18 mouse cellular contexts compared by ENCODE assay signal in the genomic region with DNA sequence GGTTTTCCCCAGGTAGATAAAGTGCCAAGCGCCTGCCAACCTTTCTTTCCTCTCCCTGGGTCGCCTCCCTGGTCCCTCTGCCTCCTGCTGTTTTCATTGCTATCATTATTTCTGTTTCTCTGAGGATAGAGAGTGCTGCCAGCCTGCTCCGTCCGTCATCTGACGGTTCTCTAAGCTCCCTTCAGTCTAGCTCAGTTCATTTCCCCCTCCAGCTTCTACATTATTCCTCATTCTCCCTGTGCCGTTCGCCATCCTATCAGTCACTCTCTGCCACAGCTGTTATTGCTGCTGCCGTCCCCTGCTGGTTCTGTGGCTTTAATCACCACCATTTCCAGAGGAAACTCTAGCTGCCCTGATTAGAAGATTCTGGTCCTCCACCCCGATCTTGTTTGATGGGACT.
DNase-seq lines count a peak whose midpoint lies in the region; ATAC-seq and TF ChIP-seq lines count a peak whose summit lies in the region.
"Had no signal": no experiment of that assay in that cellular context is flagged by ENCODE, and none has a peak within 500 bp of the region (broad histone marks: within the 10 kb centered on the region; RNA-seq: fewer than 3 reads in every experiment).

No protein-coding gene starts in this region.

- TF ChIP-seq CTCF in lung, postnatal 0 days (IDR thresholded peaks at IDR 0.05): 0 out of 2 replicates have a peak, but pooled peaks have one; percentile 3

- no peak for DNase-seq in heart, adult 9 months (ENCODE audit: low spot score in 2 of 2)
- no peak for DNase-seq in lung, postnatal 0 days (ENCODE audit: low spot score)
- DNase-seq in lung, postnatal 10 days: no peak
- DNase-seq in kidney, postnatal 10 days: no peak
- DNase-seq: adrenal gland, postnatal 36 days; cerebellum, adult 8-10 months; kidney, adult 2 months; kidney, postnatal 25 days; lung, adult 2 months; right cerebral cortex, adult 18-20 months; thymus, postnatal 4 days had no signal

- TF ChIP-seq EP300 in lung, postnatal 0 days (IDR thresholded peaks at IDR 0.05): no peak

- no peaks in the 10 kb centered on the region for H3K9me3 ChIP-seq in heart, embryonic 13.5 days
- no peaks in the 10 kb centered on the region for H3K9me3 ChIP-seq in lung, postnatal 0 days (ENCODE audit: low read length)
- no peaks in the 10 kb centered on the region for H3K9me3 ChIP-seq in hindbrain, embryonic 15.5 days
- no peaks in the 10 kb centered on the region for H3K9me3 ChIP-seq in limb, embryonic 13.5 days
- H3K9me3 ChIP-seq: embryonic facial prominence, embryonic 15.5 days; forebrain, embryonic 10.5 days had no signal

- WGBS in heart, embryonic 13.5 days: 17% methylated on average over 9 of the region's 9 CpGs
- 23% methylated on average over 9 of the region's 9 CpGs for WGBS in lung, postnatal 0 days
- 17% methylated on average over 9 of the region's 9 CpGs for WGBS in hindbrain, embryonic 15.5 days
- 13% methylated on average over 9 of the region's 9 CpGs for WGBS in limb, embryonic 13.5 days

- H3K4me2 ChIP-seq in heart, embryonic 13.5 days: peak overlapping the region; percentile 46
- H3K4me2 ChIP-seq in lung, postnatal 0 days (replicated peaks; ENCODE audit: low read depth, low read length): no peak overlapping the region
- peak overlapping the region; percentile 13 for H3K4me2 ChIP-seq in hindbrain, embryonic 15.5 days
- 0 out of 2 replicates have a peak overlapping the region, but pooled peaks have one; percentile 21 for H3K4me2 ChIP-seq in limb, embryonic 13.5 days (replicated peaks)
- H3K4me2 ChIP-seq: embryonic facial prominence, embryonic 15.5 days; liver, embryonic 11.5 days had no signal

- H3K36me3 ChIP-seq in heart, embryonic 13.5 days: no peaks in the 10 kb centered on the region
- H3K36me3 ChIP-seq in lung, postnatal 0 days (ENCODE audit: insufficient read depth, low read length): no peaks in the 10 kb centered on the region
- H3K36me3 ChIP-seq in hindbrain, embryonic 15.5 days: no peaks in the 10 kb centered on the region
- H3K36me3 ChIP-seq in limb, embryonic 13.5 days: no peaks in the 10 kb centered on the region
- H3K36me3 ChIP-seq: embryonic facial prominence, embryonic 15.5 days; forebrain, embryonic 10.5 days had no signal

- H3K4me1 ChIP-seq in heart, embryonic 13.5 days: no peaks in the 10 kb centered on the region
- no peaks in the 10 kb centered on the region for H3K4me1 ChIP-seq in lung, postnatal 0 days (ENCODE audit: insufficient read depth, low read depth, low read length)
- H3K4me1 ChIP-seq in hindbrain, embryonic 15.5 days (replicated peaks): peaks cover 10% of the 10 kb centered on the region; the same call in 1 of the 2 replicates
- H3K4me1 ChIP-seq in limb, embryonic 13.5 days: 0 out of 2 replicates have a peak, but pooled peaks cover 7% of the 10 kb centered on the region
- H3K4me1 ChIP-seq: embryonic facial prominence, embryonic 15.5 days had no signal

- ATAC-seq in heart, embryonic 13.5 days (ENCODE audit: extremely low read depth, insufficient number of reproducible peaks, low FRiP score, low TSS enrichment): no peak
- no peak for ATAC-seq in lung, postnatal 0 days
- ATAC-seq in hindbrain, embryonic 15.5 days (ENCODE audit: low FRiP score, low read depth): no peak
- no peak for ATAC-seq in limb, embryonic 13.5 days (ENCODE audit: low FRiP score, low read depth)

- H3K4me3 ChIP-seq in heart, embryonic 13.5 days: no peak overlapping the region
- no peak overlapping the region for H3K4me3 ChIP-seq in lung, postnatal 0 days (ENCODE audit: low read depth, low read length)
- no peak overlapping the region for H3K4me3 ChIP-seq in hindbrain, embryonic 15.5 days
- no peak overlapping the region for H3K4me3 ChIP-seq in limb, embryonic 13.5 days
- H3K4me3 ChIP-seq: embryonic facial prominence, embryonic 15.5 days; forebrain, embryonic 10.5 days had no signal

- H3K27me3 ChIP-seq in heart, embryonic 13.5 days (replicated peaks): no peaks in the 10 kb centered on the region
- no peaks in the 10 kb centered on the region for H3K27me3 ChIP-seq in lung, postnatal 0 days (replicated peaks; ENCODE audit: insufficient read depth, low read length)
- no peaks in the 10 kb centered on the region for H3K27me3 ChIP-seq in hindbrain, embryonic 15.5 days
- 0 out of 2 replicates have a peak, but pooled peaks cover 5% of the 10 kb centered on the region for H3K27me3 ChIP-seq in limb, embryonic 13.5 days
- H3K27me3 ChIP-seq: embryonic facial prominence, embryonic 15.5 days had no signal

- H3K9ac ChIP-seq in heart, embryonic 13.5 days: 0 out of 2 replicates have a peak overlapping the region, but pooled peaks have one; percentile 19
- no peak overlapping the region for H3K9ac ChIP-seq in lung, postnatal 0 days (replicated peaks; ENCODE audit: low read depth)
- no peak overlapping the region for H3K9ac ChIP-seq in hindbrain, embryonic 15.5 days
- no peak overlapping the region for H3K9ac ChIP-seq in limb, embryonic 13.5 days
- H3K9ac ChIP-seq: embryonic facial prominence, embryonic 15.5 days had no signal

- H3K27ac ChIP-seq in heart, embryonic 13.5 days (replicated peaks): no peak overlapping the region
- H3K27ac ChIP-seq in lung, postnatal 0 days (ENCODE audit: low read length): no peak overlapping the region
- 0 out of 2 replicates have a peak overlapping the region, but pooled peaks have one; percentile 1 for H3K27ac ChIP-seq in hindbrain, embryonic 15.5 days (replicated peaks)
- H3K27ac ChIP-seq in limb, embryonic 13.5 days: no peak overlapping the region
- H3K27ac ChIP-seq: embryonic facial prominence, embryonic 15.5 days; forebrain, embryonic 10.5 days; macrophage had no signal
